Mouse (Mus musculus) olfactory bulb, adult 2 months (tissue): ENCODE measurements around the gene Bglap2. TPM values are rescaled to one million over a fixed set of nuclear protein-coding genes. Genes with fewer than 3 reads are reported as not detected.

Source experiments
- H3K27ac ChIP-seq: fragments of 200-500 bp; 2 replicates; pipeline ENCODE4 v1.5.1; 2012; ENCODE audit warnings: low read depth, low read length; ENCODE audit not compliant: insufficient read depth
- H3K4me1 ChIP-seq: fragments of 200-500 bp; 2 replicates; pipeline ENCODE4 v1.6.1; 2012; ENCODE audit warnings: low read length; ENCODE audit not compliant: control insufficient read depth, insufficient read depth
- H3K4me3 ChIP-seq: fragments of 200-500 bp; 2 replicates; pipeline ENCODE4 v1.5.1; 2012; ENCODE audit warnings: mild to moderate bottlenecking, low read depth, low read length, moderate library complexity; ENCODE audit not compliant: insufficient read depth
- CTCF ChIP-seq: fragments of 200-500 bp; IDR thresholded peaks from 2 replicates; pipeline ENCODE4 v1.5.1; 2012; ENCODE audit warnings: low read depth, mild to moderate bottlenecking, low read length, moderate library complexity; ENCODE audit not compliant: insufficient read depth
- POLR2A ChIP-seq: fragments of 200-500 bp; IDR thresholded peaks from 2 replicates; pipeline ENCODE4 v1.6.1; 2012; ENCODE audit warnings: mild to moderate bottlenecking, low read depth, low read length, moderate library complexity; ENCODE audit not compliant: insufficient read depth
- WGBS: fragments of 180-500 bp; shearing (Covaris S2); methylation state at CpG from one replicate; pipeline ENCODE4 v1.1.7; 2018; 5-methylcytosine and 5-hydroxymethylcytosine counted together
- polyA plus RNA-seq: library from polyadenylated mRNA; stranded (reverse); fragments of >200 nt; gene quantifications from 2 replicates; pipeline ENCODE4 v1.2.4, GENCODE M21; 2012; ENCODE audit warnings: low replicate concordance; ENCODE audit not compliant: missing spikeins, insufficient read depth, insufficient read length

The Bglap2 gene
- polyA plus RNA-seq, 1 experiment: not detected

DNA sequence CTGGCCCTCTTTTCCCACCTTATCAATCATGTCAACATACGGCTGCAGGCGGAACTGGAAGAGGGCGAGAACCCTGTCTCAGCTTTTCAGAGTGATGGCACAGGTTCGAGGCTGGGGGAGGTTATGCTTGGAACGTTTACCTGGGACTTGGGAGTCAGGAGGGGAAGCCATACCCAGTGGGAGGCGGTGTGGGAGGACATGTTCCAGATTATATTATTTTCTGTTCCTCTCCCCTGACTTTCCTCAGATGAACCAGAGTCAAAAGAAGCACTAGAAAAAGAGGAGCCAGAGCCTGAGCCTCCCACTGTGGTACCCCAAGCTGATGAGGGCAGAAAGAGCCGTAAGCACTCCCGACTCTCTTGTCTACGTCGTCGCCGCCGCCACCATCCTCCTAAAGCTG is 27.8 kb downstream of the Bglap2 start:
- H3K27ac ChIP-seq: no peak overlapping the region
- H3K4me3 ChIP-seq: no peak overlapping the region
- H3K4me1 ChIP-seq: no peaks in the 10 kb centered on the region
- WGBS: 92% methylated on average over 13 of the region's 13 CpGs
- TF ChIP-seq CTCF (no peak), POLR2A (no peak)

DNA sequence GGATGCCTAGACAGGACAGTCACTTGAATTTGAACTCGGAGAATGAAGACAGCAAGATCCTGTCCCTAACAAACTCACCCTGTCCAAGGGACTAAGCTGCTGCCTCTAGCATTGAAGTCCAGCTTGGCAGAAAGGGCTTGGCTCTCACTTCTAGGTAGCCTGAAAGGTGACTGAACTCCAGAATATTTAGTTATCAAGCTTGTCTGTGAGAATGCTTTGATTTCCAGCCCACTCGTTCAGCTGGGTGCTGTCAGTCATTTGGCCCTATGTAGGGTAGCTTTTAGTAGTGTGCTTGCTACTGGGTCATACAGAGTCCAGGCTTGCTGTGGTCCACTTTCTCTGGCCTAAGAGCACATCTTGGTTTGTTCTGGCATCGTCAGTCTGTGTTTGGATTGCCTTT is 39.5 kb downstream of the Bglap2 start:
- 46% methylated on average over 3 of the region's 3 CpGs for WGBS
- Histone ChIP-seq H3K27ac (no peak overlapping the region), H3K4me3 (no peak overlapping the region), H3K4me1 (peaks cover 6% of the 10 kb centered on the region)
- no peak for TF ChIP-seq POLR2A
- TF ChIP-seq CTCF: no peak

DNA sequence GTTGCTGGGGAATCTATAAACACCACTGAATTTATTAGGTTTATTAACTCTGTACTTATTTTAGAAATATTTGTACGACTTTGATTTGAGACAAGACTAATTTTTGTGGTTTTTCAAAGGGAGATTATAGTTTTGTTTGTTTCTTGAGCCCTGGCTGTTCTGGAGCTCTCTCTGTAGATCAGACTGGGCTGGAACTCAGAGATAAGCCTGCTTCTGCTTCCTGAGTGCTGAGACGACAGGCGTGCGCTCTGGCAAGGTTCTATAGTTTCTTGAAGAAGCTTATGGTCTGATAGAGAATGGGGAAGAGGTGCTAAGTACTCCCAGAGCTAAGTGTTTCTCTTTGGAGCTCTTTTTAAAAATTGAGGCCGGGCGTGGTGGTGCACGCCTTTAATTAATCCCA is 40.2 kb downstream of the Bglap2 start:
- TF ChIP-seq POLR2A (no peak), CTCF (no peak)
- no peak overlapping the region for H3K4me3 ChIP-seq
- H3K4me1 ChIP-seq: peaks cover 6% of the 10 kb centered on the region
- H3K27ac ChIP-seq: no peak overlapping the region
- WGBS: 91% methylated on average over 7 of the region's 7 CpGs

DNA sequence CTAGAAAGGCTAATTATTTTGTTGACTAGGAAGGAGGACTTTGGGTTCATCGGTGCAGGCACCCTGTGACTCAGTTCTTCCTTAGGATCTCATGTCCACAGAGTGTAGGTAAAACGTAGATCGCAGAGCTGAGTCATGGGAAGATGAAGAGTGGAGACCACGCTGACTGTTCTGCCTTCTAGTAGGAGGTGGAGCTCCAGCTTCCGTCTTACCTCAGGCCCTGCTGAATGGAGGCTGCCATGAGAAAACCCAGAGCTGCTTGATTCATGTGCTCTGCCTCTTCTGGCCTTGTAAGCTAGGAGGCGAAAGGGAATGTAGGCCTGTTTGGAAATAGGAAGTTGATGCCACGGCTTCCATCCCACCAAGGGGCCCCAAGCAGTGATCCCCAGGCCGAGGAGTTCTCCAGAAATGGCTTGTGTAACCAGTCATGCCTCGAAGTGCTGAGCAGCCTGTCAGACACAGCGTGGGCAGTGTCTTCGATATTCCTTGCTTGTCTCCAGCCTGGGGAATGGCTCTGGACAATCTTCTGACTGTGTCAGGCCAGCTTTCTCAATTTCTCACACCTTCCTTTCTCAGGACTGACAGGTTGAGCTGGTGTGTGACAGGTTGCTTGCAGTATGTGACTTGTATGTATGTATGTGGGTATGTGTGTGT is 41.0 kb downstream of the Bglap2 start:
- no peak overlapping the region for H3K27ac ChIP-seq

DNA sequence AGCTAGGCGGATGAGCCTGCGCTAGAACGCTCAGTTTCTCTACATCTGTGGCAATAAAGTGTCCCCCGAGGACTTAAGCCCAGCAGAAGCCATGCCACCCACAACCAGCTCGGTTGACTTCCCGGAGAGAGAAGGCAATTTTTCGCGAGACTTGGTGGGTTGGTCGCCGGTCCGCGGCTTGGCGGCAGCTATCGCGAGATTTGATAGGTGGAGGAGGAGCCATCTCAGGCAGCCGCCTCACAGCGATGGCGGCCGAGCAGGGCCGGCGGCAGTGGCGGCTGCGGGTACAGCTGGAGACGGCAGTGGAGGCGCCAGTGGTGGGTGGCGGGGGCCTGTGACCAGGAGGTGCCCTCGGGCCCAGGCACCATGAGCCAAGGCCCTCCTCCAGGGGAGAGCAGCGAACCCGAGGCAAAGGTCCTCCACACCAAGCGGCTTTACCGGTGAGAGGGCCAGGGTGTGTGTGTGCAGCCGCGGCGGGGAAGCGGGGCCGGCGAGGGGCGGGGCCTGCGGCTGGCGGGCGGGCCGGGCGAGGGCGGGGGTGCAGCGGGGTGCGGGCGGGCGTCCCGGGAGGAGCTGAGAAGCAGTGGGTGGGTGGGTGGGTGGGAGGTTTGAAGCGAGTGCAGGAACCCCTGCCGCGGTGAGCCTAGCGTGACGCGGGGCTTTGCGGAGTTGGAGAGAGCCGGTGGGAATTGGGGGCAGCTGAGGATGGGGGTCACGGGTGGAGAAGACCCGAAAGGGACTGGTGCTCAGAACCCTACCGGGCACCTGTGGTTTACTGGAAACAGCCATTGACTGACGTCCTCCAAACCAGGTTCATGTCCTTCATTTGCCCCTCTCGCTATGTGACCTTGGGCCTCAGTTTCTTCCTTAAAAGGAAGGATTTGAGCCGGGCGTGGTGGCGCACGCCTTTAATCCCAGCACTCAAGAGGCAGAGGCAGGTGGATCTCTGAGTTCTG is 42.2 kb downstream of the Bglap2 start, which contains the start of the genes Tmem79 and Smg5:
Tmem79 (minus strand) TSS at position 91 of the 956 bp plus-strand sequence.
Smg5 (plus strand) TSS at position 203 of the 956 bp plus-strand sequence.
- TF ChIP-seq POLR2A: peak; percentile 95
- no peak for TF ChIP-seq CTCF
- Histone ChIP-seq H3K27ac (peak within 1 kb of the TSS; percentile 97), H3K4me3 (peak within 1 kb of the TSS; percentile 92), H3K4me1 (peaks cover 6% of the 10 kb centered on the region)
- under 1% methylated on average over 58 of the region's 66 CpGs for WGBS

More for the DNA sequence above, 41.0 kb downstream of the Bglap2 start:
- TF ChIP-seq POLR2A: no peak
- no peak for TF ChIP-seq CTCF
- peaks cover 6% of the 10 kb centered on the region for H3K4me1 ChIP-seq
- H3K4me3 ChIP-seq: peak overlapping the region; percentile 30
- 45% methylated on average over 11 of the region's 11 CpGs for WGBS

DNA sequence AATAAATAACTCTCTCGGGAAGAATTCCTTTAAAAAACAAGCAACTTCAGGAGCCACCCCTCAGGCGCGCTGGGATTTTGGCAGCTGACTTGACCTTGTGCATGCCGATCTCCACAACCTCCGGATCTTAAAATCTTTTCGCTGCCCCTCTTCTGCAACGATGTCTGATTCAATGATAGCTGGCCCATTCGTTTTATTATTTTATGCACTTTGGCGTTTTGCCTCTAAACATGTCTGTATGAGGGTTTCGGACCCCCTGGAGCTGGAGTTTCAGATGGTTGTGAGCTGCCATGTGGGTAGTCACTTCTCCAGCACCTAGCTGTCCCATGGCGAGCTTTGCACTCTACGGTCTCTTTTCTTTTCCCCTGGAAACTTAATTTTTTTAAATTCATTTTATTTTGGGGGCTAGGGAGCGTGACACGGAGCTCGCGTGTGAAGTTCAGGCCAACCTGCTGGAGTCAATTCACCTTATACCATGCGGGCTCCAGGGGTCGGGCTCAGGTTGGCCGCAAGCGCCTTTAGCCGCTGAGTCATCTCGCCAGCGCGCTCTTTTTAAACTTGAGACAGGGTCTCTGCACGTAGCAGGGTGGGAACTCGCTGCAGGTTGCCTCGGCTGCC is 43.0 kb downstream of the Bglap2 start:
- Histone ChIP-seq H3K4me3 (peak overlapping the region; percentile 92), H3K4me1 (peaks cover 6% of the 10 kb centered on the region), H3K27ac (peak overlapping the region; percentile 97; the same call in 1 of the 2 replicates)
- under 1% methylated on average over 27 of the region's 27 CpGs for WGBS
- TF ChIP-seq CTCF (no peak), POLR2A (no peak)

DNA sequence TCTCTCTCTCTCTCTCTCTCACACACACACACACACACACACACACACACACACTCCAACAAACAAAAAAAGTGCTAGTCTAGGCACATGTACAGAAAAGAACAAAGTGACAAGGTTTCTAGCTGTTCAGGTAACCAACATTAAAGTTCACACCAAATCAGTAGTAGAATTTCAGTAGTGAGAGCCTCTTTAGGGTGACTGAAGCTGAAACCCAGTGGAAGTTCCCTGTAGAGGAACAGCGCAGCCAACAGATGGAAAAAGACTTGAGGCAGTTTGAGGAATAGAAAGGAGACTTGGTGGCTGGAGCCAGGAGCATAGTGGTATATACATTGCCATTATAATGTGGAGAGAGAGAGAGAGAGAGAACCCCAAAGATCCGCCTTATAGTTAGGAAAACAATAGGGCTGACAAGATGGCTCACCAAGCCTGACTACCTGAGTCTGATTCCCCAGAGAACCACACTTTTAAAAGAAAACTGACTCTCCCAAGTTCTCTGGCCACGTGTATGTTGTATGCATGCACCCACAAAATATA is 43.5 kb downstream of the Bglap2 start:
- WGBS: 36% methylated on average over 3 of the region's 3 CpGs
- Histone ChIP-seq H3K27ac (no peak overlapping the region), H3K4me1 (peaks cover 6% of the 10 kb centered on the region), H3K4me3 (no peak overlapping the region)
- TF ChIP-seq CTCF: no peak
- TF ChIP-seq POLR2A: no peak

DNA sequence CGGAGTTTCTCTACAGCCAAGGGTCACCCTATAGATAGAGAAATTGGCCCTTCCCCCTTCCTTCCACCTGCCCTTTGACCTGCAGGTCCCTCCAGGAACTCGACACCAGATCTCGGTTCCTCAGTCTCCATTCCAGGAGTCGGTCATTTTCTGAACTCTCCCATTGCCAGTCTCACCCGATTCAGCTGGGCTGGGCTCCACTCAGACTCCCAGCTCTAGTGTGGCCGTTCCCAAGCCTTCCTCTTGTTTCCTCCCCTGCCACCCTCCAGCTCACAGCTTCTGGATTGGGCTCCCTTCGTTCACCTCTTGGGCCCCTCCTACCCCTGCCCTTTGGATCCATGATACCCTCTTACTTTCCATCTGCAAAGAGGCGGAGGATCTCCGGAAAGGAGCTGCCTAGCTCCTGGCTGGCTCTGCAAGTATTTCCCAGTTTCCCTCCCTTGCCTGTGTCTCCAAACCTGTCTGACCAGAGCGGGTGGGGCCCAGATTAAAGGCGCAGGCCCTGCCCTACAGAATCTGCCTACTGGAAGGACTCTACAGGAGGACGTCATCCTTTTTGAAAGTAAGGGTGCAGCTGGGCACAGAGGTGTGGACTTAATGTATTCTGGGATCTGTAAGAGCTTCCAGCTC is 44.4 kb downstream of the Bglap2 start:
- H3K27ac ChIP-seq: no peak overlapping the region
- TF ChIP-seq CTCF (no peak), POLR2A (no peak)
- WGBS: 66% methylated on average over 12 of the region's 12 CpGs
- no peak overlapping the region for H3K4me3 ChIP-seq
- peaks cover 6% of the 10 kb centered on the region for H3K4me1 ChIP-seq
